Mouse (Mus musculus) heart, embryonic 15.5 days (tissue): ENCODE data around the gene Igfbp2. TPM values are rescaled to one million over a fixed set of nuclear protein-coding genes. Genes with fewer than 3 reads are reported as not detected.

ENCODE experiments used
- ATAC-seq: fragments of 200-750 bp; cut with Nextera tagmentation; replicated peaks from 2 replicates; pipeline ENCODE4 v1.8.0; 2017; ENCODE audit warnings: low read depth, moderate TSS enrichment; ENCODE audit not compliant: insufficient number of reproducible peaks, insufficient read depth, low FRiP score
- H3K27ac ChIP-seq: fragments of 300-500 bp; sonication (generic); 2 replicates; pipeline ENCODE4 v1.5.1; 2015; ENCODE audit warnings: mild to moderate bottlenecking, inconsistent platforms
- H3K27me3 ChIP-seq: fragments of 300-500 bp; sonication (generic); 2 replicates; pipeline ENCODE4 v1.6.1; 2015; ENCODE audit warnings: inconsistent platforms
- H3K36me3 ChIP-seq: fragments of 300-500 bp; sonication (generic); 2 replicates; pipeline ENCODE4 v1.6.1; 2015; ENCODE audit warnings: mild to moderate bottlenecking, inconsistent platforms
- H3K4me1 ChIP-seq: fragments of 300-500 bp; sonication (generic); replicated peaks from 2 replicates; pipeline ENCODE4 v1.6.1; 2015; ENCODE audit warnings: inconsistent platforms
- H3K4me2 ChIP-seq: fragments of 300-500 bp; sonication (generic); 2 replicates; pipeline ENCODE4 v1.6.1; 2015; ENCODE audit warnings: inconsistent platforms, mild to moderate bottlenecking, moderate library complexity
- H3K4me3 ChIP-seq: fragments of 300-500 bp; sonication (generic); 2 replicates; pipeline ENCODE4 v1.5.1; 2015; ENCODE audit warnings: mild to moderate bottlenecking, inconsistent platforms
- H3K9ac ChIP-seq: fragments of 300-500 bp; sonication (generic); 2 replicates; pipeline ENCODE4 v1.6.1; 2015; ENCODE audit warnings: mild to moderate bottlenecking, inconsistent platforms
- H3K9me3 ChIP-seq: fragments of 300-500 bp; sonication (generic); replicated peaks from 2 replicates; pipeline ENCODE4 v1.6.1; 2016; ENCODE audit warnings: inconsistent platforms
- WGBS: fragments of 180-500 bp; shearing (Covaris S2); methylation state at CpG from one replicate; pipeline ENCODE4 v1.1.7; 2015; ENCODE audit warnings: mixed read lengths; 5-methylcytosine and 5-hydroxymethylcytosine counted together
- polyA plus RNA-seq: library from polyadenylated mRNA; unstranded; fragments of >200 nt; fragmentation: Nextera tagmentation; extraction: Ambion mirVana; gene quantifications from 2 replicates; pipeline ENCODE4 v1.2.1, GENCODE M21; 2015

Gene Igfbp2
- polyA plus RNA-seq, 1 experiment from 2014 or later = 44.4 TPM

- no peak overlapping the region for H3K4me2 ChIP-seq
- no peak overlapping the region for H3K27ac ChIP-seq
- H3K4me3 ChIP-seq = no peak overlapping the region
- 66% methylated on average over 5 of the region's 5 CpGs for WGBS
- H3K27me3 ChIP-seq = no peaks in the 10 kb centered on the region
- no peak for ATAC-seq
- H3K9ac ChIP-seq = no peak overlapping the region
- no peaks in the 10 kb centered on the region for H3K9me3 ChIP-seq
- H3K4me1 ChIP-seq = peaks cover 39% of the 10 kb centered on the region
- H3K36me3 ChIP-seq = peaks cover 13% of the 10 kb centered on the region; the same call in 1 of the 2 replicates
Observed at GRCm38 (mm10) chr1:72866417-72866816, 42.1 kb downstream of the Igfbp2 start.

- no peaks in the 10 kb centered on the region for H3K27me3 ChIP-seq
- no peak for ATAC-seq
- no peak overlapping the region for H3K4me3 ChIP-seq
- H3K4me1 ChIP-seq = peaks cover 47% of the 10 kb centered on the region
- H3K4me2 ChIP-seq = no peak overlapping the region
- WGBS = 22% methylated on average over 1 of the region's 1 CpGs
- H3K36me3 ChIP-seq = peaks cover 7% of the 10 kb centered on the region; the same call in 1 of the 2 replicates
- no peaks in the 10 kb centered on the region for H3K9me3 ChIP-seq
- H3K9ac ChIP-seq = no peak overlapping the region
- no peak overlapping the region for H3K27ac ChIP-seq
Observed at GRCm38 (mm10) chr1:72867346-72867745, 43.0 kb downstream of the Igfbp2 start.

GRCm38 (mm10) chr1:72868429-72869215 is 44.3 kb downstream of the Igfbp2 start:
- WGBS = 62% methylated on average over 10 of the region's 10 CpGs
- H3K4me1 ChIP-seq = peaks cover 56% of the 10 kb centered on the region
- H3K27me3 ChIP-seq = no peaks in the 10 kb centered on the region
- no peak overlapping the region for H3K4me3 ChIP-seq
- no peak overlapping the region for H3K4me2 ChIP-seq
- H3K9ac ChIP-seq = no peak overlapping the region
- no peak overlapping the region for H3K27ac ChIP-seq
- no peak for ATAC-seq
- no peaks in the 10 kb centered on the region for H3K9me3 ChIP-seq
- no peaks in the 10 kb centered on the region for H3K36me3 ChIP-seq

- no peak overlapping the region for H3K4me3 ChIP-seq
- no peak for ATAC-seq
- no peaks in the 10 kb centered on the region for H3K36me3 ChIP-seq
- no peak overlapping the region for H3K9ac ChIP-seq
- no peak overlapping the region for H3K27ac ChIP-seq
- H3K4me2 ChIP-seq = peak overlapping the region; percentile 95
- peaks cover 63% of the 10 kb centered on the region for H3K4me1 ChIP-seq
- no peaks in the 10 kb centered on the region for H3K9me3 ChIP-seq
- H3K27me3 ChIP-seq = no peaks in the 10 kb centered on the region
Observed at GRCm38 (mm10) chr1:72869275-72869674, 45.0 kb downstream of the Igfbp2 start.

GRCm38 (mm10) chr1:72869681-72870614 is 45.6 kb downstream of the Igfbp2 start:
- H3K4me2 ChIP-seq = peak overlapping the region; percentile 95
- no peaks in the 10 kb centered on the region for H3K9me3 ChIP-seq
- peaks cover 69% of the 10 kb centered on the region for H3K4me1 ChIP-seq
- ATAC-seq = peak; percentile 23; the same call in 1 of the 2 replicates
- H3K27me3 ChIP-seq = no peaks in the 10 kb centered on the region
- H3K36me3 ChIP-seq = no peaks in the 10 kb centered on the region
- peak overlapping the region; percentile 66 for H3K27ac ChIP-seq
- peak overlapping the region; percentile 75 for H3K4me3 ChIP-seq
- 8% methylated on average over 22 of the region's 22 CpGs for WGBS
- H3K9ac ChIP-seq = peak overlapping the region; percentile 38

- H3K27ac ChIP-seq = peak overlapping the region; percentile 68
- H3K4me2 ChIP-seq = peak overlapping the region; percentile 95
- peak; percentile 58 for ATAC-seq
- H3K9ac ChIP-seq = peak overlapping the region; percentile 38
- H3K36me3 ChIP-seq = no peaks in the 10 kb centered on the region
- no peaks in the 10 kb centered on the region for H3K27me3 ChIP-seq
- H3K4me3 ChIP-seq = peak overlapping the region; percentile 75
- 1% methylated on average over 20 of the region's 20 CpGs for WGBS
- H3K9me3 ChIP-seq = no peaks in the 10 kb centered on the region
- H3K4me1 ChIP-seq = peaks cover 77% of the 10 kb centered on the region
Observed at GRCm38 (mm10) chr1:72870615-72871336, 46.5 kb downstream of the Igfbp2 start.

GRCm38 (mm10) chr1:72871337-72871696 is 47.0 kb downstream of the Igfbp2 start:
- Histone ChIP-seq H3K9ac (peak overlapping the region; percentile 56), H3K4me2 (peak overlapping the region; percentile 95), H3K27ac (peak overlapping the region; percentile 68), H3K4me3 (peak overlapping the region; percentile 75), H3K36me3 (no peaks in the 10 kb centered on the region), H3K4me1 (peaks cover 83% of the 10 kb centered on the region), H3K9me3 (no peaks in the 10 kb centered on the region), H3K27me3 (0 out of 2 replicates have a peak, but pooled peaks cover 2% of the 10 kb centered on the region)
- ATAC-seq = no peak
- 0% methylated on average over 6 of the region's 6 CpGs for WGBS

GRCm38 (mm10) chr1:72871697-72872411 is 47.6 kb downstream of the Igfbp2 start:
- peaks cover 78% of the 10 kb centered on the region for H3K4me1 ChIP-seq
- H3K4me2 ChIP-seq = peak overlapping the region; percentile 95
- H3K27ac ChIP-seq = peak overlapping the region; percentile 68
- H3K4me3 ChIP-seq = peak overlapping the region; percentile 75
- no peaks in the 10 kb centered on the region for H3K9me3 ChIP-seq
- 0 out of 2 replicates have a peak, but pooled peaks cover 2% of the 10 kb centered on the region for H3K27me3 ChIP-seq
- H3K36me3 ChIP-seq = no peaks in the 10 kb centered on the region
- H3K9ac ChIP-seq = peak overlapping the region; percentile 56
- no peak for ATAC-seq
- 1% methylated on average over 34 of the region's 34 CpGs for WGBS

GRCm38 (mm10) chr1:72872521-72872920 is 48.2 kb downstream of the Igfbp2 start:
- Histone ChIP-seq H3K27me3 (0 out of 2 replicates have a peak, but pooled peaks cover 2% of the 10 kb centered on the region), H3K36me3 (no peaks in the 10 kb centered on the region), H3K9ac (no peak overlapping the region), H3K4me2 (peak overlapping the region; percentile 95), H3K4me1 (peaks cover 73% of the 10 kb centered on the region), H3K27ac (peak overlapping the region; percentile 88), H3K9me3 (no peaks in the 10 kb centered on the region), H3K4me3 (peak overlapping the region; percentile 75)
- under 1% methylated on average over 8 of the region's 8 CpGs for WGBS
- peak; percentile 44 for ATAC-seq

- H3K4me3 ChIP-seq = peak overlapping the region; percentile 75
Observed at GRCm38 (mm10) chr1:72873078-72873477, 48.8 kb downstream of the Igfbp2 start.

More at GRCm38 (mm10) chr1:72873078-72873477, 48.8 kb downstream of the Igfbp2 start:
- WGBS = under 1% methylated on average over 16 of the region's 16 CpGs
- H3K27me3 ChIP-seq = 0 out of 2 replicates have a peak, but pooled peaks cover 2% of the 10 kb centered on the region
- H3K9me3 ChIP-seq = no peaks in the 10 kb centered on the region
- H3K4me1 ChIP-seq = peaks cover 73% of the 10 kb centered on the region
- H3K27ac ChIP-seq = peak overlapping the region; percentile 88
- ATAC-seq = no peak
- H3K4me2 ChIP-seq = peak overlapping the region; percentile 95
- peak overlapping the region; percentile 74 for H3K9ac ChIP-seq
- no peaks in the 10 kb centered on the region for H3K36me3 ChIP-seq
